Mouse (Mus musculus): ENCODE data around the gene Fgfr2.

GRCm38 (mm10) chr7:132145227-132145800, 977.8 kb downstream of the Fgfr2 start:
- TF ChIP-seq POLR2A (IDR thresholded peaks at IDR 0.05; ENCODE audit: low read depth, low read length) (no peak), CTCF (IDR thresholded peaks at IDR 0.05; ENCODE audit: extremely low read depth, insufficient read length, insufficient replicate concordance, low read depth, low read length) (no peak)

Measured in small intestine, adult 2 months (tissue).